Mouse (Mus musculus): ENCODE results near the gene Fam181b. TPM values are rescaled to one million over a fixed set of nuclear protein-coding genes. Genes with fewer than 3 reads are reported as not detected.

Fam181b gene
- 15.9 and 19.2 TPM in 2 replicates for polyA plus RNA-seq (2021; fragmentation: Nextera tagmentation)
- long read RNA-seq, experiment 1, transcript Fam181b-201 (1 exons, 2,003 nt) = major isoform, 58 of 58 reads
- long read RNA-seq, experiment 1, partial matches to known transcripts = 0 of 58 reads
- long read RNA-seq, experiment 1, other reads (novel, unspliced or antisense) = 0 of 58 reads
- long read RNA-seq, experiment 2, transcript Fam181b-201 (1 exons, 2,003 nt) = major isoform, 185 of 185 reads
- long read RNA-seq, experiment 2, partial matches to known transcripts = 0 of 185 reads
- long read RNA-seq, experiment 2, other reads (novel, unspliced or antisense) = 0 of 185 reads

GRCm38 (mm10) chr7:93079785-93080730 lies at the start of gene Fam181b:
TSS of gene Fam181b (plus strand) at chr7:93079865.

Other genes with a start within 250 kb of the Fam181b start
- 0.24 and 0.35 TPM in 2 replicates for gene Ddias, start 205.6 kb upstream of the Fam181b start, polyA plus RNA-seq (2021; fragmentation: Nextera tagmentation)
- 12.6 and 14.7 TPM in 2 replicates for gene Prcp, start 205.4 kb upstream of the Fam181b start, polyA plus RNA-seq (2021; fragmentation: Nextera tagmentation)